Mouse (Mus musculus): ENCODE data around the gene Cox19.

DNA sequence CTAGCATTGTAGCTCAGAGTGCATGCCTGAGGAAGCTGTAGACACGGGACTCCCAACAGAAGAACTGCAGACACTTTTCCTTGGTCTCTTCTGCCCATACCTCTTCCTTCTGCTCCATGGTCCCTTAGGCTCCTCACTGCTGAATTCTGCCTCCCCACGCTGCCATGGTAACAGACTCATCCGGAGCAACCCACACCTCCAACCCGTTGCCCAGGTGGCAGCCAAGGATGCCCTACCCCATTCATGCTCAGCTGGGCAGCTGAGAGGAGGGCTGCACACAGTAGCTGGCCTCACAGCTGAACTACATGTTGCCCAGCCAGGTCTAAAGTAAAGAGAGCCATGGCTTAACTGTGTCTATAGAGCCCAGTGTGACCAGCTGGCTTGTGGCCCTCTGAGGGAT is 62.6 kb downstream of the Cox19 start:
- TF ChIP-seq POLR2A (IDR thresholded peaks at IDR 0.05; ENCODE audit: borderline replicate concordance, insufficient read depth, low read length) (no peak), CTCF (IDR thresholded peaks at IDR 0.05; ENCODE audit: borderline replicate concordance, insufficient read depth, low read depth, low read length) (no peak)
